Mouse (Mus musculus): Measurements from ENCODE around the gene Abhd5.

- no peak for TF ChIP-seq EP300 (IDR thresholded peaks at IDR 0.05; ENCODE audit: low read depth)
- TF ChIP-seq CTCF (IDR thresholded peaks at IDR 0.05; ENCODE audit: low read depth): no peak
Measured at GRCm38 (mm10) chr9:122325996-122326395, 25.4 kb upstream of the Abhd5 start.

All from liver, postnatal 0 days (tissue).